Mouse (Mus musculus) neural tube, embryonic 10.5 days (tissue): ENCODE data around the gene Ackr1.

Experiments
- DNase-seq: peaks from one replicate; pipeline ENCODE4 v3.0.0-alpha.2; 2017; ENCODE audit warnings: low spot score; ENCODE audit errors: extremely low spot score

Ackr1 gene

DNA sequence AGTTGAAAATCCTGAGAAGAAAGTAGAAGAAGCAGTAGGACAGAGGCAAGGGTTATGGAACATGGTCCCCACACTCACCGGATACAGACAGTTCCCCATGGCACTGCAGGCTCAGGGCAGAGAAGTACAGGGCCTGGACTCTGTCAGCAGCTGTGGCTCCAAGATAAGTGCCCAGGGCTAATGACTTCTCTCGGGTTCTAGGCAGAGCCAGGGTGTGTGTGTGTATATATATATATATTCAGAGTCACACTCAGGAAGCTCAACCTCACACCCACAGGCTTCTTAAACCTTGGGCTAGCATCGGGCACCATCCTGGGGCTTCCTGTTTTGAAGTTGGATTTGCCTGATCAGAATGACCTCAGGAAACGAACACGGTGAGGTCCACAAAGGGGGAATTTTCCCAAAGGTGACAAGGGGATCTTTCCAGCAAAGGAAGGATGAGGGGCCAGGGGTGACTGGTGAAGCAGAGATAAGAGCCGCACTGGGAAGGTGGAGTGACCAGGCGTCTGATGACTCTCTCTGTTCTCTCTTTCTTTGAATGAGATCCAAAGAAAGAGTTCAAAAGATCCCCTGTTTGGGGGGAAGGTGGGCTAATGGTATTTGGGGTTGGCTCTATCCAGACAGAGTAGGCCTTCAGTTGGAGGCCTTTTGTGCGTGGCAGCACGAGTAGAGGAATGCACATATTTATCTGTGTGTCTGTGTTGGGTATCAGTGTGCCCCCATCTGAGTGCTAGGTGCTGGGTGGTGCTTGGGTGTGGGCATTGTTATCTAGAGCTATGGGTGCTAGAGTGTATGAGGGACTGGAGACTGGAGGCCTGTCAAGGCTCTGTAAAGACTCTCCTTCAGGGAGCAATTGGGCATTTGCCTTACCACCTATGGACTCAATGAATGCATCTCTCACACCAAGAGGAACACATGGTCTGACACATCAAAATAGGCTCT is at the start of gene Ackr1:
Ackr1 (minus strand) TSS at position 439 of the 942 bp plus-strand sequence.
- DNase-seq: no peak

- DNase-seq: no peak
Observed at GRCm38 (mm10) chr1:173381436-173381835, 47.9 kb upstream of the Ackr1 start.

GRCm38 (mm10) chr1:173377380-173378112 is 44.0 kb upstream of the Ackr1 start:
- peak; percentile 41 for DNase-seq

DNA sequence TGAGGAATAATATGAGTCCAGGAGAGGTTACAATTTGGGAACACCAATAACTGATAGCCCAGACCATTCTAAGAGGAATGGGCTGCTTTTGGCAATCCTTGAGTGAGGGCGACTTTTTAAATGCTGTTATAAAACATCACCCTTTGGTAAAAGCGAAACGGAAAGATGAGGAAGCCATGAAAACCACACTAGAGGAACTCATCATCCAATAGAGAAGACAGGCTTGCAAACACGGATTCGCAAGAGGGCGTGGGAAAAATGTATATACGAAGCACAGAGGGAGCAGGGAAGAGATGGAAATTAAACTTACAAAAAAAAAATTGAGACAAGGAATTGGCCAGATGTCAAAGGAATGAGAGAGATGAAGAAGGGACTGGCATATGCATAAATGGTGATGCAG is 40.5 kb upstream of the Ackr1 start:
- no peak for DNase-seq

- no peak for DNase-seq
Observed at GRCm38 (mm10) chr1:173371586-173371985, 38.0 kb upstream of the Ackr1 start.

- DNase-seq: no peak
Observed at GRCm38 (mm10) chr1:173370456-173370855, 36.9 kb upstream of the Ackr1 start.

- no peak for DNase-seq
Observed at GRCm38 (mm10) chr1:173369611-173370010, 36.1 kb upstream of the Ackr1 start.

DNA sequence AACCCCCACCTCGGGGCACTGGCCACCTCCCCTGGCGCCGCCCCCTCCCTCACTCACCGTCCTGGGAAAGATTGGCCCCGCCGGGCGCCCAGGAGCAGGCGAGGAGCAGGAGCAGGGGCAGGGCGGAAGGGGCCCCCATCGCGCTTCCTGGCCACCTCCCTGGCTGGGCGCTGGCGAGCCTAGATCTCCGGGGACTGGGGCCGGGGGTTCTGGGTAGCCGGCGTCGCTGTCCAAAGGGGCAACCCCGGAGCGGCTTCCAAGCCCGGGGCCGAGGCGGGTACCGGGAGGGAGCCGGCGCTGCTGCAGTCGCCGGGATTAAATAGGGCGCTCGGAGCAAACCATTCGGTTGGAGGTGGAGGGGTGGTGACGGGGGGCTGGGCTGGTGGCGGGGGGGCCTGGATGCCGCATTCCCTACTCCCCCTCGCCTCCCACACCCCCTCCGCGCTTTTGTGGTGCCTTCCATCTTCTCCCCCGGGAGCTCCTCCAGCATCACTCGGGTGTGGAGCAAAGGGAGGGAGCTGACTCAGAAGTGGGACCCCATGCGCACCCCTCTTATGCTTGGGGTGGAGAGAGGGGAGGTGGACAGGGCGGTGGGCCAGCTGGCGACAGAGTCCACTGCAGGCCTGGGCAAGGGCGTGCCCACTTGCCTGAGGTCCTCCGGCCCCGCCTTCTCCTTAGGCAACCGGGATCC is 34.0 kb upstream of the Ackr1 start, which contains the start of gene Cadm3:
Cadm3 (minus strand) TSS at position 340 of the 691 bp plus-strand sequence.
- DNase-seq: peak; percentile 61

DNA sequence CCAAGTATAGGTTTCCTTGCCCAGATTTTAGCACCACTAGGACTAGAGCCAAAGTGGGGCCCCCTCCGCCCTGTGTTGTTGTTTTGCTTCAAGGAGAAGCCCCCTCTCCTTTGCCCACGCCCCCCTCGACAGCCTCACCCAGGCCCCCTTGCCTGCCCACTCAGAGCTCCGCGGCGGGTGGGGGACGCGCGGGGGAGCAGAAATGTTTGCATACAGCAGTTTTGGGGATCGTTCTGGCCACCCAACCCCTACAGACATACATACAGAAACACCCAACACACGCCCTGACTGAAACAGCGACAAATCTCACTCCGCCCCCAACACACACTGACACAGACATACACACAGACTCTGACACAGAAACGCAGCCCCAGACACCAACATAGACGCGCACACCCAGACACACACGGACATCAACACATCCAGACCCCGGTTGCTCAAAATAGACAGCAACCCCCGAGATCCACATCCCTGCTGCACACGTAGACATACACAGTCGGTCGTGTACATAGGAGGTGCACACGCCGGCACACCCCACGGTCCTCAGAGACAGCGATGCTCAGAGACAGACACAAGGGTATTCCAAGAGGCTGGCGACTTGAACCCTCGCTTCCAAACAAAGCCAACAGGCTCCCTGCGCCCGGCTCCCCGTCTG is 33.3 kb upstream of the Ackr1 start:
- no peak for DNase-seq

- no peak for DNase-seq
Observed at GRCm38 (mm10) chr1:173365970-173366409, 32.4 kb upstream of the Ackr1 start.

GRCm38 (mm10) chr1:173364125-173364800 is 30.7 kb upstream of the Ackr1 start:
- no peak for DNase-seq

- DNase-seq: no peak
Observed at GRCm38 (mm10) chr1:173363436-173363835, 29.9 kb upstream of the Ackr1 start.

DNA sequence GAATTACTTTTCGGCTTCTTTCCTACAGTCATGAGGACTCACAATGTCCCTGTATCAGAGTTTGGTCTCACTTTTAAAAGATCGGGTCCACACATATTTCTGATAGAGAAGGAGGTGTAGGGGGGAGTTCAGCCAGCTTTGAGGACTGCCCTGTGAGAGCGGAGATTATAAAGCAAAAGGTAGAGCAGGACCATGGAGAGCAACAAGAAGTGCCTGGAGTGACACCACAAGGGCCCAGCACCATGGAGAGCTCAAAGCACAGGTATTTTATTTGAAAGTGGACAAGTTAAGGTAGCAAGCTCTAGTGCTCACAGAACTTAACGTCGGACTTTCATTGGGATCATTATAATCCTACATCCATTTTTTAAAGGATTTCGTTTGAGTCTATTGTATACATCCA is 28.1 kb upstream of the Ackr1 start:
- DNase-seq: peak; percentile 44

- no peak for DNase-seq
Observed at GRCm38 (mm10) chr1:173359590-173360290, 26.2 kb upstream of the Ackr1 start.

GRCm38 (mm10) chr1:173357799-173358198 is 24.2 kb upstream of the Ackr1 start:
- no peak for DNase-seq

- no peak for DNase-seq
Observed at GRCm38 (mm10) chr1:173356699-173357098, 23.1 kb upstream of the Ackr1 start.

GRCm38 (mm10) chr1:173355107-173355846 is 21.7 kb upstream of the Ackr1 start:
- no peak for DNase-seq

DNA sequence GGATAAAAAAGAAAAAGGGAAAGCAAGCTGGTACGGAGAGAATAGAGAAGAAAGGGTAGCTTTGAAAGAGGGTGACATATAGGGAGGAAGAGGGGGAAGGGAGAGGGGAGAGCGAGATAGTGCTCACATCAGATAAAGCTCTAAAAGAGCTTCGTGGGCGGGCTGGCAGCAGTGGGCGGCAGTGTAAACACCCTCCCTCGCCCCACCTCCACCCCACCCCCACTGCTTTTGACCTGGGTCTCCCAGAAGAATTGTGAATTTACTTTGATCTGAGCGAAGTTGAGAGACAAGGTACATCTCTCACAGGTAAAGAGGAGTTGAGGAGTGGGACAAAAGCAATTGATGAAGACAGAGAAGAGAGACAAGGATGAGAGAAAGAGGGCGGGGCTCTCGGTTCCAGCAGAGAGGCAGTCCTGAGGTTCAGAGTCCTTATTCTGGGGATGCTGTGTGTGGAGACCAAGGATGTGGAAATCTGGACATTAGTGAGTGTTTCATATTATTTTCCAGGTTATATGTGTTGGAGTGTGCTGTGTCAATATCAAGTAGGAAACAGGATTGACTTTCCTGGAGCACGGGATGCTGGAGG is 16.9 kb upstream of the Ackr1 start, which contains the start of gene Aim2:
Aim2 (plus strand) TSS at position 508 of the 586 bp plus-strand sequence.
- no peak for DNase-seq

GRCm38 (mm10) chr1:173349946-173350345 is 16.4 kb upstream of the Ackr1 start:
- peak; percentile 67 for DNase-seq
